Mouse (Mus musculus): Measurements from ENCODE around the gene Fam19a3. TPM values are rescaled to one million over a fixed set of nuclear protein-coding genes. Genes with fewer than 3 reads are reported as not detected.
"Not testable (repeated sequence)": the region's sequence is repeated elsewhere in the genome, so short reads cannot be mapped to it uniquely, and the experiment has no call there.

The Fam19a3 gene
- polyA plus RNA-seq, 1 experiment from 2014 or later = 0.03 TPM

GRCm38 (mm10) chr3:104773301-104773700, 8.3 kb downstream of the Fam19a3 start:
- no peak overlapping the region for H3K4me3 ChIP-seq (replicated peaks; ENCODE audit: low read length)
- 75% methylated on average over 7 of the region's 7 CpGs for WGBS
- no peak overlapping the region for H3K9ac ChIP-seq (ENCODE audit: low read length)
- no peaks in the 10 kb centered on the region for H3K36me3 ChIP-seq (ENCODE audit: control insufficient read depth, insufficient read depth, low read length)
- H3K27me3 ChIP-seq (ENCODE audit: control insufficient read depth, insufficient read depth, low read length) = peaks cover 11% of the 10 kb centered on the region
- no peak for ATAC-seq (ENCODE audit: insufficient read depth, low FRiP score)
- no peaks in the 10 kb centered on the region for H3K9me3 ChIP-seq (replicated peaks; ENCODE audit: control insufficient read depth, low read length)
- no peak overlapping the region for H3K27ac ChIP-seq (ENCODE audit: low read length)
- H3K4me2 ChIP-seq (ENCODE audit: low read depth, low read length) = no peak overlapping the region
- no peaks in the 10 kb centered on the region for H3K4me1 ChIP-seq (ENCODE audit: control insufficient read depth, insufficient read depth, low read length)

- no peaks in the 10 kb centered on the region for H3K4me1 ChIP-seq (ENCODE audit: control insufficient read depth, insufficient read depth, low read length)
- no peak for ATAC-seq (ENCODE audit: insufficient read depth, low FRiP score)
- H3K27ac ChIP-seq (ENCODE audit: low read length) = no peak overlapping the region
- 59% methylated on average over 6 of the region's 6 CpGs for WGBS
- no peak overlapping the region for H3K4me3 ChIP-seq (replicated peaks; ENCODE audit: low read length)
- H3K36me3 ChIP-seq (ENCODE audit: control insufficient read depth, insufficient read depth, low read length) = no peaks in the 10 kb centered on the region
- H3K9ac ChIP-seq (ENCODE audit: low read length) = no peak overlapping the region
- H3K27me3 ChIP-seq (ENCODE audit: control insufficient read depth, insufficient read depth, low read length) = peaks cover under 1% of the 10 kb centered on the region; the same call in 1 of the 2 replicates
- H3K4me2 ChIP-seq (ENCODE audit: low read depth, low read length) = no peak overlapping the region
- no peaks in the 10 kb centered on the region for H3K9me3 ChIP-seq (replicated peaks; ENCODE audit: control insufficient read depth, low read length)
Measured at GRCm38 (mm10) chr3:104771460-104771859, 10.2 kb downstream of the Fam19a3 start.

- no peaks in the 10 kb centered on the region for H3K9me3 ChIP-seq (replicated peaks; ENCODE audit: control insufficient read depth, low read length)
- no peak overlapping the region for H3K4me2 ChIP-seq (ENCODE audit: low read depth, low read length)
- H3K4me1 ChIP-seq (ENCODE audit: control insufficient read depth, insufficient read depth, low read length) = no peaks in the 10 kb centered on the region
- WGBS = 52% methylated on average over 3 of the region's 3 CpGs
- no peaks in the 10 kb centered on the region for H3K27me3 ChIP-seq (ENCODE audit: control insufficient read depth, insufficient read depth, low read length)
- no peak overlapping the region for H3K27ac ChIP-seq (ENCODE audit: low read length)
- no peaks in the 10 kb centered on the region for H3K36me3 ChIP-seq (ENCODE audit: control insufficient read depth, insufficient read depth, low read length)
- H3K4me3 ChIP-seq (replicated peaks; ENCODE audit: low read length) = no peak overlapping the region
- H3K9ac ChIP-seq (ENCODE audit: low read length) = no peak overlapping the region
- ATAC-seq (ENCODE audit: insufficient read depth, low FRiP score) = no peak
Measured at GRCm38 (mm10) chr3:104770918-104771317, 10.7 kb downstream of the Fam19a3 start.

GRCm38 (mm10) chr3:104770035-104770434, 11.6 kb downstream of the Fam19a3 start:
- H3K27me3 ChIP-seq (ENCODE audit: control insufficient read depth, insufficient read depth, low read length) = no peaks in the 10 kb centered on the region
- H3K27ac ChIP-seq (ENCODE audit: low read length) = no peak overlapping the region
- H3K4me2 ChIP-seq (ENCODE audit: low read depth, low read length) = no peak overlapping the region
- WGBS = 52% methylated on average over 10 of the region's 10 CpGs
- H3K4me1 ChIP-seq (ENCODE audit: control insufficient read depth, insufficient read depth, low read length) = no peaks in the 10 kb centered on the region
- H3K4me3 ChIP-seq (replicated peaks; ENCODE audit: low read length) = no peak overlapping the region
- H3K9me3 ChIP-seq (replicated peaks; ENCODE audit: control insufficient read depth, low read length) = no peaks in the 10 kb centered on the region
- no peak overlapping the region for H3K9ac ChIP-seq (ENCODE audit: low read length)
- no peak for ATAC-seq (ENCODE audit: insufficient read depth, low FRiP score)
- no peaks in the 10 kb centered on the region for H3K36me3 ChIP-seq (ENCODE audit: control insufficient read depth, insufficient read depth, low read length)

GRCm38 (mm10) chr3:104769135-104769534, 12.5 kb downstream of the Fam19a3 start:
- 69% methylated on average over 3 of the region's 3 CpGs for WGBS
- H3K4me2 ChIP-seq (ENCODE audit: low read depth, low read length) = no peak overlapping the region
- no peaks in the 10 kb centered on the region for H3K36me3 ChIP-seq (ENCODE audit: control insufficient read depth, insufficient read depth, low read length)
- H3K27ac ChIP-seq (ENCODE audit: low read length) = no peak overlapping the region
- no peak overlapping the region for H3K4me3 ChIP-seq (replicated peaks; ENCODE audit: low read length)
- no peak overlapping the region for H3K9ac ChIP-seq (ENCODE audit: low read length)
- no peaks in the 10 kb centered on the region for H3K9me3 ChIP-seq (replicated peaks; ENCODE audit: control insufficient read depth, low read length)
- H3K4me1 ChIP-seq (ENCODE audit: control insufficient read depth, insufficient read depth, low read length) = no peaks in the 10 kb centered on the region
- no peaks in the 10 kb centered on the region for H3K27me3 ChIP-seq (ENCODE audit: control insufficient read depth, insufficient read depth, low read length)
- no peak for ATAC-seq (ENCODE audit: insufficient read depth, low FRiP score)

- Histone ChIP-seq H3K4me1 (ENCODE audit: control insufficient read depth, insufficient read depth, low read length) (no peaks in the 10 kb centered on the region), H3K9ac (ENCODE audit: low read length) (no peak overlapping the region), H3K4me2 (ENCODE audit: low read depth, low read length) (no peak overlapping the region), H3K4me3 (replicated peaks; ENCODE audit: low read length) (no peak overlapping the region), H3K27ac (ENCODE audit: low read length) (no peak overlapping the region), H3K36me3 (ENCODE audit: control insufficient read depth, insufficient read depth, low read length) (no peaks in the 10 kb centered on the region), H3K9me3 (replicated peaks; ENCODE audit: control insufficient read depth, low read length) (no peaks in the 10 kb centered on the region), H3K27me3 (ENCODE audit: control insufficient read depth, insufficient read depth, low read length) (no peaks in the 10 kb centered on the region)
- WGBS = 80% methylated on average over 4 of the region's 4 CpGs
- no peak for ATAC-seq (ENCODE audit: insufficient read depth, low FRiP score)
Measured at GRCm38 (mm10) chr3:104767716-104768115, 13.9 kb downstream of the Fam19a3 start.

- 59% methylated on average over 2 of the region's 2 CpGs for WGBS
- no peaks in the 10 kb centered on the region for H3K4me1 ChIP-seq (ENCODE audit: control insufficient read depth, insufficient read depth, low read length)
Measured at GRCm38 (mm10) chr3:104767141-104767540, 14.5 kb downstream of the Fam19a3 start.

GRCm38 (mm10) chr3:104765021-104765420, 16.6 kb downstream of the Fam19a3 start:
- H3K27me3 ChIP-seq (ENCODE audit: control insufficient read depth, insufficient read depth, low read length) = no peaks in the 10 kb centered on the region
- no peaks in the 10 kb centered on the region for H3K4me1 ChIP-seq (ENCODE audit: control insufficient read depth, insufficient read depth, low read length)
- ATAC-seq (ENCODE audit: insufficient read depth, low FRiP score) = no peak
- no peaks in the 10 kb centered on the region for H3K9me3 ChIP-seq (replicated peaks; ENCODE audit: control insufficient read depth, low read length)
- no peak overlapping the region for H3K4me3 ChIP-seq (replicated peaks; ENCODE audit: low read length)
- no peaks in the 10 kb centered on the region for H3K36me3 ChIP-seq (ENCODE audit: control insufficient read depth, insufficient read depth, low read length)
- no peak overlapping the region for H3K4me2 ChIP-seq (ENCODE audit: low read depth, low read length)
- 19% methylated on average over 4 of the region's 4 CpGs for WGBS
- no peak overlapping the region for H3K27ac ChIP-seq (ENCODE audit: low read length)
- H3K9ac ChIP-seq (ENCODE audit: low read length) = no peak overlapping the region

More at GRCm38 (mm10) chr3:104767141-104767540, 14.5 kb downstream of the Fam19a3 start:
- no peak overlapping the region for H3K4me3 ChIP-seq (replicated peaks; ENCODE audit: low read length)
- H3K4me2 ChIP-seq (ENCODE audit: low read depth, low read length) = no peak overlapping the region
- no peak for ATAC-seq (ENCODE audit: insufficient read depth, low FRiP score)
- H3K9me3 ChIP-seq (replicated peaks; ENCODE audit: control insufficient read depth, low read length) = no peaks in the 10 kb centered on the region
- no peaks in the 10 kb centered on the region for H3K27me3 ChIP-seq (ENCODE audit: control insufficient read depth, insufficient read depth, low read length)
- H3K9ac ChIP-seq (ENCODE audit: low read length) = no peak overlapping the region
- no peaks in the 10 kb centered on the region for H3K36me3 ChIP-seq (ENCODE audit: control insufficient read depth, insufficient read depth, low read length)
- no peak overlapping the region for H3K27ac ChIP-seq (ENCODE audit: low read length)

GRCm38 (mm10) chr3:104762103-104762863, 19.4 kb downstream of the Fam19a3 start:
- not testable (repeated sequence) for ATAC-seq (ENCODE audit: insufficient read depth, low FRiP score); H3K27ac ChIP-seq (ENCODE audit: low read length); H3K4me3 ChIP-seq (replicated peaks; ENCODE audit: low read length); H3K4me1 ChIP-seq (ENCODE audit: control insufficient read depth, insufficient read depth, low read length); H3K9ac ChIP-seq (ENCODE audit: low read length); H3K4me2 ChIP-seq (ENCODE audit: low read depth, low read length); H3K36me3 ChIP-seq (ENCODE audit: control insufficient read depth, insufficient read depth, low read length); H3K27me3 ChIP-seq (ENCODE audit: control insufficient read depth, insufficient read depth, low read length); H3K9me3 ChIP-seq (replicated peaks; ENCODE audit: control insufficient read depth, low read length)
- WGBS = 25% methylated on average over 19 of the region's 20 CpGs
